Mouse (Mus musculus) adrenal gland, postnatal 25 days (tissue): ENCODE results near the gene Hdac11. TPM values are rescaled to one million over a fixed set of nuclear protein-coding genes. Genes with fewer than 3 reads are reported as not detected.
"Not testable (repeated sequence)": the region's sequence is repeated elsewhere in the genome, so short reads cannot be mapped to it uniquely, and the experiment has no call there.

ENCODE experiments used
- DNase-seq: peaks from one replicate; pipeline ENCODE4 v3.0.0; 2021; ENCODE audit warnings: mixed read lengths
- long read RNA-seq: library from polyadenylated mRNA; stranded (forward); transcript quantifications from one replicate; pipeline ENCODE4 v2.0.0, GENCODE M21; 2021
- total RNA-seq: library from RNA; stranded (reverse); gene quantifications from 2 replicates; pipeline ENCODE4 v1.2.3, GENCODE M21; 2021

The Hdac11 gene
- total RNA-seq, result 6.6 and 9.9 TPM in 2 replicates
- long read RNA-seq, transcript Hdac11-201 (10 exons, 2,653 nt), result major isoform, 10 of 20 reads
- long read RNA-seq, partial matches to known transcripts, result 0 of 20 reads
- long read RNA-seq, other reads (novel, unspliced or antisense), result 10 of 20 reads

DNA sequence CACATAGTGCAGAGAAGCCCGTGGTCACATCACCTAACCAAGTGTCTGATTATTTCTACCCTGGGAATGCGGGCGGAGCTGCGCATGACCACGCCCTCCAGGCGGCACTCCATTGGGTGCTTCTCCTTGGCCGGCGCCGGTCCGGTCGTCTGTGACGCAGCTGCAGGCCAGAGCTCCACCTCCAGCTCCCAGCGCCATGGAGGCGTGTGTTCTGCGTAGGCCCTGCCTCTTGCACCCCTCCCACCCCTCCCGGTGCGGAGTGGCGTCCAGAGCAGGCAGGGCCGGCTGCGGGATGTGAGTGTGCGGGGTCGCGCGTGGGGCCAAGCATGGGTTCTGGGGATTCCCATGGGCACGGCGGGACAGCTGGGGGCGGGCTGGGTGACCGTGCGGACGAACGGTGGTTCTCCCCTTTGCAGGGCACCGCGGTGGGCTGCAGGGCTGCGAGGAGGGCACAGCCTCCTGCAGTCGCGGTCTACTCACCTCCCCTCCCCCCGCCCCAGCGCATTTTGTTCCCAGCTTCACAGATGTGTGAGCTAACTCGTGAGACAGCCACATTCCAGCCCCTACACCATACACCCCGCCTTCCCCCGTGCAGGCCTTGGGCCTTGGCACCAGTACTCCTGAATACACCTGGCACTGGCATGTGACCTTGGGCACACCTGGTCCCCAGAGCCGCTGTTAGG, at the start of gene Hdac11:
Hdac11 (plus strand) TSS at position 112 of the 683 bp plus-strand sequence.
- DNase-seq, result peak; percentile 89

- no peak for DNase-seq
Measured at GRCm38 (mm10) chr6:91108301-91108916, 48.1 kb upstream of the Hdac11 start.

GRCm38 (mm10) chr6:91108917-91109450, 47.5 kb upstream of the Hdac11 start:
- no peak for DNase-seq

GRCm38 (mm10) chr6:91109489-91109888, 47.0 kb upstream of the Hdac11 start:
- no peak for DNase-seq

DNA sequence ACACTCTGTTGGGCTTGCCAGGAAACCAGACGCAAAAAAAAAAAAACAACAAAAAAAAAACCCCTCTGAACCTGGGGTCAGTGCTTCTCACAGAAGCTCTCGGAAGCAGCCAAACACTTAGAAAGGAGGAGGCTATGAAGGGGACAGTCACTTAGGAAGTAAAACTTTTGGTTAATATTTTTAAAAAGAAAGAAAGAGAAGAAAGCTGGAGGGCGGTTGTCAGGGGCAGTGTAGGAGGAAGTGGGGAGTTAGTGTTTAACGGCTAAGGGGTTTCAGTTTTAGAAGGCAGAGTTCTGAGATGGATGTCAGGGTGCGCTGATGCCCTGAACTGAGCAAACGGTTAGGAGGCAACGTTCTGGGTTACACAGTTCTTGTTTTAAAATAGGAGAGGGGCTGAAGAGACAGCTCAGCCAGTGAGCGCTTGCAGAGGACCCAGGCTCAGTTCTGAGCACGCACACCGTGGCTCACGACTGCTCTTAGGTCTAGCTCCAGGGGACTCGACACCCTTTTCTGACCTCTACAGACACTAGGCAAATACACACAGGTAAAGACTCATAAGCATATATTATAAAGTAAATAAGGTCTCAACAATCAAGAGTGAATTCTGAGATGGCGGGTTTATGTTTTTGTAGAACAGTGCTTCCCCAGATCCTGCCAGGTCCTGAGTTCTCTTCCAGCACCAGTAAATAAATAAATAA, 46.0 kb upstream of the Hdac11 start:
- DNase-seq, result no peak

DNA sequence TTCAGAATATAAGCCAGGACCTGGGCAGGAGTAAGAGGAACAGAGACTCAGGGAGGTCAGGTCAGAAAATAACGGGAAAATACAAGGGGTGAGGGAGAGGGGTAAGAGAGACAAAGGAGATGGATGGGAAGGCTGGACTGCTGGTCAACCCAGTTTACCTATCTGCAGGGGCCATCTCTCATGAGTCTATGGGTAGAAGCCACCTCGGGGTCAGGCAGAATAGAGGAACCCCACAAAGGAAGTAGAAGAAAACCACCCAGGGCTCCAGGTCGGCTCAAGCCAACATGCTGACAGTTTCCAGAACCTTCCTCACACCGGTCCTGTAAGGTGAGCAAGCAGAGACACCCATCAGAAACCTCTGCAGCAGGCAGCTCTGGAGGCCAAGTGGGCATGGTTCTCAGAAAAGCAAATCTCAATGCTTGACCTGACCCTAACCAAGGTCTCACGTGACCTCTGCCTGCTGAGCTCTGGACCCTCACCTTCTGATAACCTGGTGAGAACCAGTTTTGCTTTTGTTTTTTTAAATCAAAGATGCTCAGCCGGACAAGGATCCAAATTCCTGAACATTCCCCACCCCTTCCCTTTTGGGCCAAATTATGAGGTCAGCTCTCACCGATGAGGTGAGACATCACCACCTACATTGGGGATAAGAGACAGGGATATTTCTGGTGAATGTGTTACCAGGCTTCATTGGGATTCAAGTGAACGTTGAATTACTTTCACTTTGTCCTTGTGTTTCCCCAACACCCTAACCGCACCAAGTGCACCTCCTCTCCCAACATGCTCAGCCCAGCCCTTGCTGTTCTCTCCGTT, 45.1 kb upstream of the Hdac11 start:
- DNase-seq, result no peak

GRCm38 (mm10) chr6:91111954-91112252, 44.6 kb upstream of the Hdac11 start:
- DNase-seq, result no peak

DNA sequence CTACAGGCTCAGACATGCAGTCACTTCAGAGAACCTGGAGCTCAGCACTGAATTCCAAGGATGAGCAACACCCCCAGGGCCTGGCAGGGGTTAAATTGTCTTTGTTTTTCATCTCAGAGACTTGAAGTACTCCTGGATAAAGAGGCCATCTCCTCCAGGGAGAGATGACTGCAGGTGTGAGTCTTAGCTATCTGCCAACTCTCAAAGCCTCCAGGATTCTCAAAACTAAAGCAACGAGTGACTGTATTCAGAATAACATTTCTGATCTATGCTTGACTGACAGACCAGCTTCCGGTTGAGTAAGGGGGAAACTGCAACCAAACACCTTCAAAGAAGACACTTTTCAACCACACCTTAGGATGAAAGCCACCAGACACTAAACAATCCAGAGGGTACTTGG, 41.7 kb upstream of the Hdac11 start:
- no peak for DNase-seq

DNA sequence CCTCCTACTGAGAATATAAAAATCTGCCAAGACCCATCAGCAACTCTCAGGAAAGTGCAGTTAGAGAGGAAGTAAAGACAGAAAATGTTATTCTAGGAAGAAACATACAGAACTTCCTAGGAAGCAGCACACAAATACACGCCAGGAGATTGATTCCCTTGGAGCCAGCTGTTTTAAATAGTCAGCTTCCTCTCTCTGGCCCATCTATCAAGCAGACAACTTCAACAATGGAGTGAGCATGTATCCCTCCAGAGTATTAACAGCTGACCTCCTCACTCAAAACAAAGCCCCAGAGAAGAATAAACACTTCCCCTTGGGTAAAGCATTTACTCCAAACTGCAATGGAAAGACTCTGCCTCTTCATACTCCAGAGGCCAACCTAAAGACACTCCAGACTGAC, 41.3 kb upstream of the Hdac11 start:
- DNase-seq, result no peak

DNA sequence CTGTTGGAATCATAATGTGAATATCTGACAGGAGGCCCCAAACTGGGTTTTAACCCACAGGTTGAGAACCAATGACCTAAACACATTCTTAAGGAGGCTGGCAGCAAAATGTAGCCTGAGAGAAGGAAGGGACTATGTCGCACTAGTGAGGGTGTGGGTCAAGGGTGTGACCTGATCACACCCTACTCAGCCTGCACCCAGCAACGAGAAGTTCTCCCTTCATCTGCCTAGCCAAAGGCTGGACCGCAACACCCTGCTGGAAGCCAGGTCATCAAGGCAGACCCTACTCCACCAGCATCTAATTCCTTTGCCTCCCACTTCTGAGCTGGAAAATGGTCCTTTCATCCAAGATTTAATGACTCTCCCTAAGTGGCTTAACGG, 40.6 kb upstream of the Hdac11 start:
- no peak for DNase-seq

DNA sequence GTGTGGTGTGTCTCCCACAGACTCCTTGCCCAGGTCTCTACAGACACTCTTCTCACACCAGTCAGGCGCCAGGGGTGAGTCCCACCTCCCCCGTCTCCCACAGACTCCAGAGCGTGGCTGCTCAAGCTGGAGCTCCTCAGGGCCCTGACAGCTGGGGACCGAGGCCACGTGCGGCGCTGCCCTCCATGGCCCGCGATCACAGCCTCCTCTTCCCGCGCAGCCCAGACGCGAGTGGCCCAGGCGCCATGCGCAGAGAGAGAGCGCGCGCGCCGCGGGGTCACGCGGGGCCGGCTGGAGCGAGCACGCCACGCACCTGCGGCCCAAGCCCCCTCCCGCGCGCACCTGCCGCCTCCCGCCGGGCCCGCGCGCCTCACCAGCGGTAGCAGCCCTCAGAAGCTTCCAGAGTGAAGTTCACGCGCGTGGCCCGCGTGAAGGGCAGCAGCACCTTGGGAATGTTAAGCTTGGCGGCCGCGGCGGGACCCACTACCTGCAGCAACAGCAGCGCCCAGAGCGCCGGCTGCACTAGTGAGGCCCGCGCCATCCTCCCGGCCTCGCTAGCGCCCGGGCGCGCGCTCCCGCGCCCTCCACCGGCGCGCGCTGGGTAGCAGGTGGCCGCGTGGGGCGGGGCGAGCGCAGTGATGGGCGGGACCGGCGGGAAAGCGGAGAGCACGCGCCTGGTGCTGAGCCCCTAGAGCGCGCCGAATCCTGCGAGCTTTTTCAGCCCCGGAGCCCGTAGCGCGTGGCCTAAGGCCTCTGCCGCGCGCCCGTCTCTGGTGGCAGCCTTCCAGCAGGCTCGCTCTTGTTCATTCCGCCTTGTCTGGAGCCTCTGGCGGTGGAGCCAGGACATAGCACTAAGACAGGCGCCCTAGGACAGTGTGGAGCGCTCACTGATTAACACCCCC, 40.0 kb upstream of the Hdac11 start, which contains the start of gene Nup210:
Nup210 (minus strand) TSS at position 586 of the 902 bp plus-strand sequence.
- peak; percentile 94 for DNase-seq

DNA sequence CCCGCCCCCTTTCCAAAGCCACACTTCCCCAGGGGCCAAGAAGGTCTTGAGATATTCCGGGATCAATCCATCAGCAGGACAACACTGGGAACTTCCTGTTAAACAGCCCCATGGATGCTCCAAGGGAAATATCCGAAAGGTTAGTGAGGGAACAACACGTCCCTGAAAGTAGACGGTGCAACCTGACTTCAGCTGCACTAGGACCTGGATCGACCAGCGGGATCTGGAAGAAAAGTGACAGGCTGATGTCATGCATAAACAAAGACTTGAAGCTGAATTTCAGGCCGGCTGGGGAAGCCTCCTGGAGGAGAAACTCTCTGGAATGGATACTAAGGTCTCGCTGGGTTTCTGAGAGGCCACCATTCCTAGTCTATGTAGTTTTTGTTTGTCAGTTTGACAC, 39.3 kb upstream of the Hdac11 start:
- DNase-seq, result no peak

DNA sequence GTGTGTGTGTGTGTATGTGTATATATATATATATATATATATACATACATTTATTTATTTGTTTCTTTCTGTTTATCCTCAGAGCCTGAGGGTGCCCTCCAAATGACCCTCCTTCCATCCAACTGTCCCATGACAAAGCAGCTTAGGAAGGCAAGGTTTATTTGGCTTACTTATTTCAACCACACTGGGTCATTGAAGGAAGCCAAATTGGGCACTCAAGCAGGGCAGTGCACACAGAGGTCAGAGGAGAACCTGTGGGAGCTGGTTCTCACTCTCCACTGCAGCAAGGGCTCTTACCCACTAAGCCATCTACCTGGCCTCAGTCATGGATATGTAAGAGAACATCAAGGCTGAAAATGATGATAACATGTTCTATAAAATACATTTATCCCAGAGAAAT, 37.9 kb upstream of the Hdac11 start:
- no peak for DNase-seq

GRCm38 (mm10) chr6:91120206-91120605, 36.3 kb upstream of the Hdac11 start:
- DNase-seq, result no peak

DNA sequence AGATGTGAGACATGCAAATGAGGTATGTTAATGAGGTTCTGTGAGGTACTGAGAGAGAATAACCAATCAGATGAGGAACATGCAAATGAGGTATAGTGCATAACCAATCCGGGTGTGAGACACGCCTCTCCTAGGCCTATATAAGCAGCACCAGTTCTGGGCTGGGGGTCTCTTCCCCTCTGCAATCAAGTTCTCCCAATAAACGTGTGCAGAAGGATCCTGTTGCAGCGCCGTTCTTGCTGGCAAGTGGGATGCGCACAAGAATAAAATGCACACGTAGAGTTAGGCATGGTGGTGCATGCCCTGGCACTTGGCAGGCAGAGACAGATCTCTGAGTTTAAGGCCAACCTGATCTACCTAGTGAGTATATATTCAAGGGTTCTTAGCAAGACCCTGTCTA, 35.4 kb upstream of the Hdac11 start:
- not testable (repeated sequence) for DNase-seq

DNA sequence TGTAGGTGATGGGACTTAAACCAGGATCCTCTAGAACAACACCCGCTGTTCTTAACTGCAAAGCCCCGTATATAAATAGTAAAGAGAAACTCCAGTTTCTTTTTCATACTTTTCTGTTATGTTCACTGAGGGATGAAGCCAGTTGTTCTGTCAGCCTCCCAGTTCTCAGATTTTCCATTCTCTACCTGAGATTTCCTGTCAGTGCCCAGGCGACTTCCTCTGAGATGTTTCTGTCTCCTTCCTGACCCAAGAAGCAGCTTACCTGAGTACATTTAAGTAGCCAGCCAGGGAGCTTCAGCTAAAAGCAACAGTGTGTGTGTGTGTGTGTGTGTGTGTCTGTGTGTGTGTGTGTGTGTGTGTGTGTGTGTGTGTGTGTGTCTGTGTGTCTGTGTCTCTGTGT, 33.0 kb upstream of the Hdac11 start:
- no peak for DNase-seq

DNA sequence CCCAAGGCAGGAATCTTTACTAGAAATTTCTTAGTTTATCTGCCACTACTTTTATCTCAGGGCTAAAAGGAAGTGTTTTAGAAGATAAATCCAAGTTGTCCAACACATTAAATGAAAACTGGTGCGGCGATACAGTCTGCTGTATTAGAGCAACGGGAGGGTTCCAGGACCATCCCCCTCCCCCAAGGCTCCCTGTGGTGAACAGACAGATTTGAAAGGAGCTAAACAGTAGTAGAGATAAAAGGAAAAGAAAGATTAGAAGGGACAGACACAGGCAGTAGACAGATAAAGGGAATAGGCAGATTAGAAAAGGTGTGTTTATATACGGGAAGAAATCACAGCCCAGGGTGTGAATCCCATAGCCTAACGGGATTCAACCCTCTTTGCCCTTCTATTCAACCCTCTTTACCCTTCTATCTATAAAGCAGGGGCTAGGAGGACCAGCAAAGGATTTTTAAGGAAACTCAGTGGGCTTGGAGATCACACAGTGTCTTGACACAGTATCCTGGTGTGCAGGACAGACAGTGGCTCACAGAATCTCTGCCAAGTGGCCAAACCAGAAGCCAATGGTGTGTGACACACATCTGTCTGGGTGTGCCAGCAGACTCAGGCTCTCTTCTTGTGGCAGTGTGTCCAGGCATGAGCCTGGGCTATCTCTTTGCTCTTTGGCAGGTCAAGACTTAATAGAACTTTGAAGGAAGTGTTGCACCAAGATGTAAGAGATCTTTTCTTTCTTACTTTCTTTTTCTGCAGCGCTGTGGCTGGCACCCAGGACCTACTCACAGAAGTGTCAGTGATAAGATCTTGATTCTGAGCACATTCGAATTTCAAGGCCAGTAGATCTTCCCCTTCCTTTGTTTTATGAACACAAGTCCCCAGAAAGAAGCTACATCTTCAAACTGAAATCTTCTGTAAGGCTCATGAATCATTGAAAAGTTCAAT, 31.9 kb upstream of the Hdac11 start:
- DNase-seq, result no peak

GRCm38 (mm10) chr6:91125228-91125585, 31.3 kb upstream of the Hdac11 start:
- no peak for DNase-seq

DNA sequence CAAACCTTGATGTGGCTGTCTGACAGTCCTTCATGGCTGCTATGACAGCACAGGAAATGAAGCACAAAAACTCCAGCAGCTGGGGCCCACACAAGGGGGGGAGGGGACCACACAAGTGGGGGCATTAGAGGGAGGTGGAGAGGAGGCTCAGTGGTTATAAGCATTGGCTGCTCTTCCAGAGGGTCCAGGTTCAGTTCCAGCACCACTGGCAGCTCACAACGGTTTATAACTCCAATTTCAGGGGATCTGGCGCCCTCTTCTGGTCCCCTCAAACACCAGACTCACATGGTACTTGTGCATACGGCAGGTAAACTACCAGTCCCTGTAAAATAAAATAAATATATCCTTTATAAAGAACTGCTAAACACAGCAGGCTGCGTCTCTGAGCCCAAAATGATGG, 27.5 kb upstream of the Hdac11 start:
- no peak for DNase-seq

- no peak for DNase-seq
Measured at GRCm38 (mm10) chr6:91130856-91131255, 25.6 kb upstream of the Hdac11 start.
